Mouse (Mus musculus) liver, embryonic 14.5 days (tissue): ENCODE measurements around the gene Llph.

ENCODE experiments used
- CTCF ChIP-seq: IDR thresholded peaks from 2 replicates; pipeline ENCODE4 v1.5.1; 2016; ENCODE audit warnings: antibody characterized with exemption, low read depth, control low read depth
- EP300 ChIP-seq: IDR thresholded peaks from 2 replicates; pipeline ENCODE4 v1.6.1; 2016; ENCODE audit warnings: antibody characterized with exemption, low read depth

DNA sequence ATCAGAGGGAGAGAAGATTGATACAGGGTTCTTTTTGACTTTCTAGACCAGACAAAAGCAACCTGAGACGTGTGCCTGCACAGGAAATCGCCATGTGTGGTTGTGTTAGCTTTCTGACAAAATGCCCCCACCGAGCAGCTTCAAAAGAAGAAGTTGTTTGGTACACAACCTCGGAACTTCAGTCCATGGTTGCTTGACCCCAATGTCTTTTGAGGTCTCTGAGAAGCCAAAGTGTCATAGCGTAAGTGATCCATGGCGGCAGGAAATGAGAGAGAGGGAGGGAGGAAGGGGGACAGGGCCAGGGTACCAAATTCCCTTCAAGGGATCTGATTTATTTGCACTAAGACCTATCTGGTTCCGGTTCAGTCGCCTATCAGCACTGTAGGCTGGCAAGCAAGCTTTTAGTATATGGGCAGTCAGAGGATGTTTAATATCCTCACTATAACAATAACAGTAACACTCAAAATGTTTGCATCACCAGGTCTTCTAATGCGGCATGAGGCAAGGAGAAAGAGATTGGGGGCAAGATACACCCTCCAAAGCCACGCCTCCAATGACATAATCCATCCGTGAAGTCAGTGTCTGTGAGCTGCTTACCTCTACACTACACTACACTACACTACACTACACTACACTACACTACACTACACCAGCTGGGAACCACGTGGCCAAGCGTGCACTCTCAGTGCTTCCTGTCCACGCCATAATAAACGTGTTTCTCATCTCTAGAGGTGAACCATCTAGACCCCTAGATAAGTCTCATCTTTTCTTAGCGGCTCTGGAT lies 24.2 kb upstream of the Llph start:
- TF ChIP-seq CTCF, result no peak
- no peak for TF ChIP-seq EP300
